Mouse (Mus musculus) C2C12 (cell line): ENCODE measurements around the gene St6galnac6.

ENCODE experiments used
- CEBPB ChIP-seq: IDR thresholded peaks from one replicate; pipeline ENCODE4 v1.6.1; 2011; ENCODE audit warnings: low read depth, mild to moderate bottlenecking, control low read depth, moderate library complexity
- CTCF ChIP-seq: IDR thresholded peaks from one replicate; pipeline ENCODE4 v1.5.1; 2011; ENCODE audit not compliant: control insufficient read depth, insufficient read depth, insufficient read length
- MAX ChIP-seq: IDR thresholded peaks from one replicate; pipeline ENCODE4 v1.6.1; 2011; ENCODE audit warnings: mild to moderate bottlenecking, control low read depth
- USF1 ChIP-seq: IDR thresholded peaks from one replicate; pipeline ENCODE4 v1.6.1; 2011; ENCODE audit warnings: low read depth, mild to moderate bottlenecking, control low read depth, moderate library complexity

- TF ChIP-seq CTCF (no peak), MAX (no peak), CEBPB (no peak), USF1 (no peak)
These were observed 34.2 kb downstream of the St6galnac6 start for GRCm38 (mm10) chr2:32633660-32634059.
